Mouse (Mus musculus): Measurements from ENCODE around the gene Slc9c1. TPM values are rescaled to one million over a fixed set of nuclear protein-coding genes. Genes with fewer than 3 reads are reported as not detected.
"Not testable (repeated sequence)": the region's sequence is repeated elsewhere in the genome, so short reads cannot be mapped to it uniquely, and the experiment has no call there.

The Slc9c1 gene
- not detected in 2 replicates for polyA plus RNA-seq (2012; rRNA removed)

GRCm38 (mm10) chr16:45535009-45535408, at the start of gene Slc9c1:
Slc9c1 (plus strand) TSS chr16:45535309.
- DNase-seq (ENCODE audit: low read depth) = no peak
- TF ChIP-seq CTCF (IDR thresholded peaks at IDR 0.05; ENCODE audit: borderline replicate concordance, extremely low read depth, insufficient read depth, insufficient read length) (no peak), POLR2A (IDR thresholded peaks at IDR 0.05; ENCODE audit: borderline replicate concordance, extremely low read depth, insufficient read depth, insufficient read length, poor library complexity, severe bottlenecking) (no peak)

GRCm38 (mm10) chr16:45492927-45493326, 42.2 kb upstream of the Slc9c1 start, which contains the start of gene Gm609:
Gm609 (minus strand) TSS chr16:45492969.
- TF ChIP-seq POLR2A (IDR thresholded peaks at IDR 0.05; ENCODE audit: borderline replicate concordance, extremely low read depth, insufficient read depth, insufficient read length, poor library complexity, severe bottlenecking) (no peak), CTCF (IDR thresholded peaks at IDR 0.05; ENCODE audit: borderline replicate concordance, extremely low read depth, insufficient read depth, insufficient read length) (no peak)
- no peak for DNase-seq (ENCODE audit: low read depth)

DNA sequence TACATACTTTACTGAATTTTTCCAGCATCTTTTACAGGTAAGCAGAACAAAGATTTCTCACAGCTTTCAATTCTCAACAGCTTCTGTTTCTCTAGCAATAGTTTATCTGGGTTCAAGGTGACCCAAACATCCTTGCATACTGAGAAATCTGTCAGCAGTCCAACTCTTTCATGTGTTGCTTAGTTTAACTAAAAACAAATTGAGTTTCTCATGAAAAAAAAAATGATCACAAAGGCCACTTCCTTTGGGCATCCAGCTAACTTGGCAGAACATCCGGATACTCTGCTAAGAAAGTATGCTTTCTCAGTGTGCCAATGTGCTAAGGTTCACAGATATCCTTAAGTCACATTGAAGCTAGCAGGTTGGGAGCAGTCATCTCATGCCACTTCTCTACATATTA, 39.8 kb upstream of the Slc9c1 start:
- TF ChIP-seq CTCF (IDR thresholded peaks at IDR 0.05; ENCODE audit: borderline replicate concordance, extremely low read depth, insufficient read depth, insufficient read length) = no peak
- TF ChIP-seq POLR2A (IDR thresholded peaks at IDR 0.05; ENCODE audit: borderline replicate concordance, extremely low read depth, insufficient read depth, insufficient read length, poor library complexity, severe bottlenecking) = no peak
- DNase-seq (ENCODE audit: low read depth) = no peak

GRCm38 (mm10) chr16:45525551-45525950, 9.6 kb upstream of the Slc9c1 start:
- no peak for DNase-seq (ENCODE audit: low read depth)

DNA sequence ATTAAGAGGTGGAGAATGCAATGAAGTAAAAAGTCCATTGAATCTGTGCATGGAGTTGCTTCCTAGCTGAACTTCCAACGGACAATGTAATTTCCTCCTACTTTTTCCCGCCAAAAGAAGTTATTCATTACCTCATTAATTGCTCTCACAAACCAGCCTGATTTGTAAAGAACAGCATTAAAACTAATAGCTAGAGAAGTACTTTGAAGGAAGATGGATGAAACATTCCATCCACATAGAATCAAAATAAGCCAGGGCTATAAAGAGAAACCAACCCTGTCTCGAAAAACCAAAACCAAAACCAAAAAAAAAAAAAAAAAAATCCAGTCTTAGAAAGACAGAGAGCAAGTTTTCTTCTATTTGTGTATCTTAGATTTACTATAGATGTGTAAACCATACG, 3.2 kb upstream of the Slc9c1 start, which contains the start of gene Gm17783:
Gene Gm17783 (minus strand): TSS at position 101 of the 400 bp plus-strand sequence.
- no peak for TF ChIP-seq POLR2A (IDR thresholded peaks at IDR 0.05; ENCODE audit: borderline replicate concordance, extremely low read depth, insufficient read depth, insufficient read length, poor library complexity, severe bottlenecking)
- no peak for TF ChIP-seq CTCF (IDR thresholded peaks at IDR 0.05; ENCODE audit: borderline replicate concordance, extremely low read depth, insufficient read depth, insufficient read length)

More at GRCm38 (mm10) chr16:45525551-45525950, 9.6 kb upstream of the Slc9c1 start:
- no peak for TF ChIP-seq CTCF (IDR thresholded peaks at IDR 0.05; ENCODE audit: borderline replicate concordance, extremely low read depth, insufficient read depth, insufficient read length)
- TF ChIP-seq POLR2A (IDR thresholded peaks at IDR 0.05; ENCODE audit: borderline replicate concordance, extremely low read depth, insufficient read depth, insufficient read length, poor library complexity, severe bottlenecking) = no peak

GRCm38 (mm10) chr16:45538342-45538741, 3.2 kb downstream of the Slc9c1 start:
- not testable (repeated sequence) for DNase-seq (ENCODE audit: low read depth)

More for the DNA sequence above, 3.2 kb upstream of the Slc9c1 start, which contains the start of gene Gm17783:
- no peak for DNase-seq (ENCODE audit: low read depth)

GRCm38 (mm10) chr16:45542108-45542507, 7.0 kb downstream of the Slc9c1 start:
- no peak for DNase-seq (ENCODE audit: low read depth)
- TF ChIP-seq CTCF (IDR thresholded peaks at IDR 0.05; ENCODE audit: borderline replicate concordance, extremely low read depth, insufficient read depth, insufficient read length) (no peak), POLR2A (IDR thresholded peaks at IDR 0.05; ENCODE audit: borderline replicate concordance, extremely low read depth, insufficient read depth, insufficient read length, poor library complexity, severe bottlenecking) (no peak)

- no peak for DNase-seq (ENCODE audit: low read depth)
- TF ChIP-seq POLR2A (IDR thresholded peaks at IDR 0.05; ENCODE audit: borderline replicate concordance, extremely low read depth, insufficient read depth, insufficient read length, poor library complexity, severe bottlenecking) = no peak
- TF ChIP-seq CTCF (IDR thresholded peaks at IDR 0.05; ENCODE audit: borderline replicate concordance, extremely low read depth, insufficient read depth, insufficient read length) = no peak
Observed at GRCm38 (mm10) chr16:45544341-45544740, 9.2 kb downstream of the Slc9c1 start.

- TF ChIP-seq CTCF (IDR thresholded peaks at IDR 0.05; ENCODE audit: borderline replicate concordance, extremely low read depth, insufficient read depth, insufficient read length) = no peak
- no peak for TF ChIP-seq POLR2A (IDR thresholded peaks at IDR 0.05; ENCODE audit: borderline replicate concordance, extremely low read depth, insufficient read depth, insufficient read length, poor library complexity, severe bottlenecking)
- no peak for DNase-seq (ENCODE audit: low read depth)
Observed at GRCm38 (mm10) chr16:45547982-45548381, 12.9 kb downstream of the Slc9c1 start.

DNA sequence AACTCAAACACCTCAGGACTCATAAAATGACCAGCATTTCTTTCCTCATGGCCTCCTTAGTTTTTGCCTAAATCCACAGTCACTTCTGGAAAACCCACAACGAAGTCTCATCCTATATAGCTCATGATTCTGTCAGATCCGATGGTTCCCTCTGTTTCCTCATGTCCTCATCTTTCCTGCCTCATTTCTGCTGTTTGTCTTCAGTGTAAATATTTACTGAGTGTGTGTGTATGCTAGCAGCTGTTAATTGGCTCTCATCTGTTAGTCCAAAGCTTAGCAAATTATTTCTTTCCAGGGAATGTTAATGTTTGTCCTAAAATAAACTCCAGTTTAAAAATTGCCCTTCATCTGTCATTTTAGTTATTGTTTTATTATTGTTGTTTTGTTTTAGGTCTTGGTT, 16.5 kb downstream of the Slc9c1 start:
- DNase-seq (ENCODE audit: low read depth) = no peak
- TF ChIP-seq CTCF (IDR thresholded peaks at IDR 0.05; ENCODE audit: borderline replicate concordance, extremely low read depth, insufficient read depth, insufficient read length) (no peak), POLR2A (IDR thresholded peaks at IDR 0.05; ENCODE audit: borderline replicate concordance, extremely low read depth, insufficient read depth, insufficient read length, poor library complexity, severe bottlenecking) (no peak)

- no peak for TF ChIP-seq POLR2A (IDR thresholded peaks at IDR 0.05; ENCODE audit: borderline replicate concordance, extremely low read depth, insufficient read depth, insufficient read length, poor library complexity, severe bottlenecking)
- no peak for TF ChIP-seq CTCF (IDR thresholded peaks at IDR 0.05; ENCODE audit: borderline replicate concordance, extremely low read depth, insufficient read depth, insufficient read length)
Observed at GRCm38 (mm10) chr16:45561747-45562146, 26.6 kb downstream of the Slc9c1 start.

DNA sequence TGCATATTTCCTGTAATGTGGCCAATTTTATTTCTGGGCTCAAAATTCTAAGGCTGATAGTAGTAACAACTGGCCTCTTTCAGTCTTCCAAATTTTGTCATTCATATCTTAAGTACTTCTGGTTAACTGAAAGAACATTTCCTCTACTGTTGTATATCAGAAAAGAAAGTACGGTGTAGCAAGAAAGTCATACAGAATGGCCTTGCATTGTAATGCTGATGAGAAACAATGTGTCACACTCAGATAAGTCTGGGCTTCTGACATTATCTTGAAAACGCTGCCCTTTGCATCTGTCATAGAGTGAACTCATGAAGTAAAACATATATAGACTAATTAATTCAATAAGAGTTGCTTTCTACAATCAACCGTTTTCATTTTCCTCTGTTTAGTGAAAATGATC, 37.2 kb downstream of the Slc9c1 start:
- TF ChIP-seq CTCF (IDR thresholded peaks at IDR 0.05; ENCODE audit: borderline replicate concordance, extremely low read depth, insufficient read depth, insufficient read length) = no peak
- TF ChIP-seq POLR2A (IDR thresholded peaks at IDR 0.05; ENCODE audit: borderline replicate concordance, extremely low read depth, insufficient read depth, insufficient read length, poor library complexity, severe bottlenecking) = no peak
- no peak for DNase-seq (ENCODE audit: low read depth)

More at GRCm38 (mm10) chr16:45561747-45562146, 26.6 kb downstream of the Slc9c1 start:
- no peak for DNase-seq (ENCODE audit: low read depth)

All from brain, embryonic 14.5 days (tissue).